Mouse (Mus musculus): Measurements from ENCODE around the gene Sox18. TPM values are rescaled to one million over a fixed set of nuclear protein-coding genes. Genes with fewer than 3 reads are reported as not detected.

Gene Sox18
- polyA plus RNA-seq, 1 experiment from 2014 or later = 20.0 TPM

DNA sequence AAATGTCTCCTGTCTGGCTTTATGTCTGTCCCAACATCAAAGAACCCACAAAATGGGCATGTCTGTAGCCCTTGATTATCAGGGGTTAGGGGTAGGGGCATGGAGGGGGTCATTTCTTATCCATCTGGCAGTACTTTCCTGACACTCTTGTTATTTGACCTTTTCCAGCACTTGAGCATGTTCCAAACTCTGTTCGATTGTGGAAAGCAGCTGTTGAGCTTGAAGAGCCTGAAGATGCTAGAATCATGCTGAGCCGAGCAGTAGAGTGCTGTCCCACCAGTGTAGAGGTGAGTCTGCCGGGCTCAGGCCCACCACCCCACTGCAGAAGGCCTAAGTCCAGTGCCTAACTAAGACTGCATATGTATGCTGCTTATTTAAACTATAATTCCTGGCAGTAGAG lies 35.6 kb downstream of the Sox18 start:
- H3K4me2 ChIP-seq = no peak overlapping the region
- H3K4me1 ChIP-seq (replicated peaks) = no peaks in the 10 kb centered on the region
- no peak for ATAC-seq (ENCODE audit: low FRiP score, low read depth)
- no peaks in the 10 kb centered on the region for H3K9me3 ChIP-seq
- H3K27me3 ChIP-seq = no peaks in the 10 kb centered on the region
- H3K9ac ChIP-seq = no peak overlapping the region
- WGBS = 93% methylated on average over 3 of the region's 3 CpGs
- H3K36me3 ChIP-seq = peaks cover 78% of the 10 kb centered on the region
- H3K4me3 ChIP-seq = no peak overlapping the region
- no peak overlapping the region for H3K27ac ChIP-seq (replicated peaks)

DNA sequence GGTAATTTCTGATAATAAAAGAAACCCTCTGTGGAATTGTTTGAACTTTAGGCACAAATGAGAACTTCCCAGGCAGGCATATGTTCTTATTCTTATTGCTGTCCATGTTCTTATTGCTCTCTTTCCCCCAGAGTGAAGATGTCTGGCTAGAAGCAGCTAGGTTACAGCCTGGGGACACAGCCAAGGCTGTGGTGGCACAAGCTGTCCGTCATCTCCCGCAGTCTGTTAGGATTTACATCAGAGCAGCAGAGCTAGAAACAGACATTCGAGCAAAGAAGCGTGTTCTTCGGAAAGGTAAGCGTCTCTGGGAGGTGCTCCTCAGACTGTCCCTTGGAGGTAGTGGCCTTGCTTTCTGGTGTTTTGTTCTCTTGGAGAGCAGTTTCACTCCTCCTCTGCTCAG lies 38.8 kb downstream of the Sox18 start:
- peaks cover 54% of the 10 kb centered on the region for H3K36me3 ChIP-seq

DNA sequence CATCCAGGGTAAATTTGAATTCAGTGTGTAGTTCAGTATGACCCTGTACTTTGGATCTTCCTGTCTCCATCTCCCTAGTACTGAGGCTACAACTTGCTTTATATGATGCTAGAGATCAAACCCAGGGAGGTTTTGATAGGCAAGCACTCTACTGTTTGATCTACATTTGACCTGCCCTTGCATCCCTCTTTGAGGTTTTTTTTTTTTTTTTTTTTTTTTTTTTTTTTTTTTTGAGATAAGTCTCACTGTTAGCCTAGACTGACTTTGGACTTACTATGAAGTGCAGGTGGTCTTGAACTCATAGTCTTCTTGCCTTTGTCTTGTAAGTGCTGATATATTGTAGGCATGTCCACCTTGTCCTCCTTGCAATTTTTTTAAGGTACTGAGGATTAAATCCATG lies 43.0 kb downstream of the Sox18 start:
- no peaks in the 10 kb centered on the region for H3K4me1 ChIP-seq (replicated peaks)
- no peak overlapping the region for H3K4me3 ChIP-seq
- H3K4me2 ChIP-seq = no peak overlapping the region
- peaks cover 31% of the 10 kb centered on the region for H3K36me3 ChIP-seq
- no peaks in the 10 kb centered on the region for H3K9me3 ChIP-seq
- H3K9ac ChIP-seq = no peak overlapping the region
- H3K27ac ChIP-seq (replicated peaks) = no peak overlapping the region
- ATAC-seq (ENCODE audit: low FRiP score, low read depth) = no peak
- no peaks in the 10 kb centered on the region for H3K27me3 ChIP-seq

More for the DNA sequence above, 38.8 kb downstream of the Sox18 start:
- no peak for ATAC-seq (ENCODE audit: low FRiP score, low read depth)
- Histone ChIP-seq H3K4me2 (no peak overlapping the region), H3K9ac (no peak overlapping the region), H3K27ac (replicated peaks) (no peak overlapping the region), H3K9me3 (no peaks in the 10 kb centered on the region), H3K4me1 (replicated peaks) (no peaks in the 10 kb centered on the region), H3K4me3 (no peak overlapping the region), H3K27me3 (no peaks in the 10 kb centered on the region)
- 96% methylated on average over 6 of the region's 6 CpGs for WGBS

DNA sequence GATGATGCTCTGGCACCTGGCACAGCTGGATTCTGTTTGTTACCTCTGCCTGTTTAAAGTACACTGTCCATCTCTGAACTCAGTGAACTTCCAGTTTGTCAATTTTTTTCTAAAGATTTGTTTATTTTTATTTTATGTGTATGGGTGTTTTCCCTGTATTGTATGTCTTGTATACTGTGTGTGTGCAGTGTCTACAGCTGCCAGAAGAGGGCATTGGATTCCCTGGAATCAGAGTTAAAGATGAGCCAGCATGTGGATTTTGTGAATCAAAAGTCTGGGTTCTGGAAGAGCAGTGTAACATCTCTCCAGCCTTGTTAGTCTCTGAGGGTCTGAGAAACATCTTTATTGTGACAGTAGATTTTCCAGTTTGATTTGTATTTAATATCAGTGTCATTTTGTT lies 48.0 kb downstream of the Sox18 start:
- H3K27me3 ChIP-seq = no peaks in the 10 kb centered on the region
- H3K4me2 ChIP-seq = no peak overlapping the region
- H3K4me3 ChIP-seq = no peak overlapping the region
- ATAC-seq (ENCODE audit: low FRiP score, low read depth) = no peak
- H3K9me3 ChIP-seq = no peaks in the 10 kb centered on the region
- H3K9ac ChIP-seq = no peak overlapping the region
- no peak overlapping the region for H3K27ac ChIP-seq (replicated peaks)
- H3K4me1 ChIP-seq (replicated peaks) = no peaks in the 10 kb centered on the region
- peaks cover 50% of the 10 kb centered on the region for H3K36me3 ChIP-seq

Other genes starting within 250 kb of the Sox18 start
- gene Zbtb46, start 212.2 kb downstream of the Sox18 start, polyA plus RNA-seq (2015; fragmentation: Nextera tagmentation; extraction: Ambion mirVana) = 21.4 and 21.6 TPM in 2 replicates
- gene Abhd16b, start 178.4 kb downstream of the Sox18 start, polyA plus RNA-seq (2015; fragmentation: Nextera tagmentation; extraction: Ambion mirVana) = 0.17 TPM in 1 of 2 replicates, not detected in the other
- gene Tpd52l2, start 174.5 kb downstream of the Sox18 start, polyA plus RNA-seq (2015; fragmentation: Nextera tagmentation; extraction: Ambion mirVana) = 117 and 118 TPM in 2 replicates
- gene Dnajc5, start 151.2 kb downstream of the Sox18 start, polyA plus RNA-seq (2015; fragmentation: Nextera tagmentation; extraction: Ambion mirVana) = 258 and 267 TPM in 2 replicates
- gene Uckl1, start 86.7 kb downstream of the Sox18 start, polyA plus RNA-seq (2015; fragmentation: Nextera tagmentation; extraction: Ambion mirVana) = 61.2 and 62.0 TPM in 2 replicates
- gene Prpf6, start 79.8 kb downstream of the Sox18 start, polyA plus RNA-seq (2015; fragmentation: Nextera tagmentation; extraction: Ambion mirVana) = 59.3 and 60.3 TPM in 2 replicates
- 82.9 and 94.0 TPM in 2 replicates for gene Zfp512b, start 78.8 kb downstream of the Sox18 start, polyA plus RNA-seq (2015; fragmentation: Nextera tagmentation; extraction: Ambion mirVana)
- 186 and 200 TPM in 2 replicates for gene Samd10, start 72.4 kb downstream of the Sox18 start, polyA plus RNA-seq (2015; fragmentation: Nextera tagmentation; extraction: Ambion mirVana)
- gene Gm29797, start 14.6 kb downstream of the Sox18 start, polyA plus RNA-seq (2015; fragmentation: Nextera tagmentation; extraction: Ambion mirVana) = not detected in 2 replicates
- 38.5 and 46.8 TPM in 2 replicates for gene Tcea2, start 8.7 kb upstream of the Sox18 start, polyA plus RNA-seq (2015; fragmentation: Nextera tagmentation; extraction: Ambion mirVana)
- 56.8 and 64.9 TPM in 2 replicates for gene Rgs19, start 22.3 kb upstream of the Sox18 start, polyA plus RNA-seq (2015; fragmentation: Nextera tagmentation; extraction: Ambion mirVana)
- gene Lkaaear1, start 26.8 kb upstream of the Sox18 start, polyA plus RNA-seq (2015; fragmentation: Nextera tagmentation; extraction: Ambion mirVana) = not detected in 2 replicates
- 83.9 and 86.4 TPM in 2 replicates for gene Oprl1, start 43.4 kb upstream of the Sox18 start, polyA plus RNA-seq (2015; fragmentation: Nextera tagmentation; extraction: Ambion mirVana)
- gene Myt1, start 91.7 kb upstream of the Sox18 start, polyA plus RNA-seq (2015; fragmentation: Nextera tagmentation; extraction: Ambion mirVana) = 14.8 and 19.1 TPM in 2 replicates
- gene Pcmtd2, start 166.2 kb upstream of the Sox18 start, polyA plus RNA-seq (2015; fragmentation: Nextera tagmentation; extraction: Ambion mirVana) = 27.2 and 28.8 TPM in 2 replicates
- 70.8 and 73.4 TPM in 2 replicates for gene Polr3k, start 192.7 kb upstream of the Sox18 start, polyA plus RNA-seq (2015; fragmentation: Nextera tagmentation; extraction: Ambion mirVana)

All from hindbrain, embryonic 15.5 days (tissue).